In genomic region chr8:122375751-122376364, GRCm38 (mm10) we compare ENCODE assay signal across 8 mouse cellular contexts. TPM values are rescaled to one million over a fixed set of nuclear protein-coding genes. Genes with fewer than 3 reads are reported as not detected.
DNase-seq lines count a peak whose midpoint lies in the region; ATAC-seq and TF ChIP-seq lines count a peak whose summit lies in the region.

No protein-coding gene starts in this region.

- no peak for DNase-seq in testis, postnatal 14 days (ENCODE audit: low spot score)
- no peak for DNase-seq in embryo, embryonic 9.5 days (ENCODE audit: extremely low spot score)
- no peak for DNase-seq in gastrocnemius, postnatal 10 days

- H3K27me3 ChIP-seq in erythroblast, embryonic 14.5 days (ENCODE audit: control insufficient read depth) = no peaks in the 10 kb centered on the region
- no peaks in the 10 kb centered on the region for H3K27me3 ChIP-seq in testis, adult 2 months (ENCODE audit: control insufficient read depth, insufficient read depth, low read length)
- H3K27me3 ChIP-seq in limb, embryonic 15.5 days = no peaks in the 10 kb centered on the region
- no peaks in the 10 kb centered on the region for H3K27me3 ChIP-seq in stomach, embryonic 16.5 days (ENCODE audit: control insufficient read depth, insufficient read depth, low read length)

- H3K27ac ChIP-seq in testis, adult 2 months (ENCODE audit: control insufficient read depth, insufficient read depth, low read depth, low read length) = peak overlapping the region; percentile 58
- H3K27ac ChIP-seq in limb, embryonic 15.5 days = peak overlapping the region; percentile 63
- 0 out of 2 replicates have a peak overlapping the region, but pooled peaks have one; percentile 20 for H3K27ac ChIP-seq in stomach, embryonic 16.5 days (ENCODE audit: low read length)

- 0 out of 2 replicates have a peak overlapping the region, but pooled peaks have one; percentile 10 for H3K9ac ChIP-seq in limb, embryonic 15.5 days
- H3K9ac ChIP-seq in stomach, embryonic 16.5 days (ENCODE audit: low read length) = peak overlapping the region; percentile 61

- no peak for TF ChIP-seq POLR2A in testis, adult 2 months (IDR thresholded peaks at IDR 0.05; ENCODE audit: control insufficient read depth, low read depth, low read length)

- H3K4me1 ChIP-seq in erythroblast, embryonic 14.5 days (ENCODE audit: control insufficient read depth) = peaks cover 63% of the 10 kb centered on the region
- peaks cover 4% of the 10 kb centered on the region for H3K4me1 ChIP-seq in testis, adult 2 months (ENCODE audit: control insufficient read depth, insufficient read depth, low read length)
- peaks cover 19% of the 10 kb centered on the region for H3K4me1 ChIP-seq in limb, embryonic 15.5 days
- H3K4me1 ChIP-seq in stomach, embryonic 16.5 days (ENCODE audit: control insufficient read depth, insufficient read depth, low read length) = peaks cover 17% of the 10 kb centered on the region

- peak overlapping the region; percentile 97 for H3K4me3 ChIP-seq in erythroblast, embryonic 14.5 days (replicated peaks)
- peak overlapping the region; percentile 99 for H3K4me3 ChIP-seq in testis, adult 2 months (ENCODE audit: control insufficient read depth, low read depth, low read length)
- peak overlapping the region; percentile 85 for H3K4me3 ChIP-seq in limb, embryonic 15.5 days
- peak overlapping the region; percentile 86 for H3K4me3 ChIP-seq in stomach, embryonic 16.5 days (replicated peaks; ENCODE audit: low read length)

- TF ChIP-seq CTCF in testis, adult 2 months (IDR thresholded peaks at IDR 0.05; ENCODE audit: control insufficient read depth, insufficient read depth, insufficient replicate concordance, low read depth, low read length) = no peak

- peak overlapping the region; percentile 74 for H3K4me2 ChIP-seq in limb, embryonic 15.5 days
- H3K4me2 ChIP-seq in stomach, embryonic 16.5 days (ENCODE audit: low read depth, low read length) = peak overlapping the region; percentile 70

- peaks cover 38% of the 10 kb centered on the region for H3K36me3 ChIP-seq in erythroblast, embryonic 14.5 days (ENCODE audit: control insufficient read depth)
- no peaks in the 10 kb centered on the region for H3K36me3 ChIP-seq in testis, adult 2 months (ENCODE audit: control insufficient read depth, insufficient read depth, low read length)
- peaks cover 17% of the 10 kb centered on the region for H3K36me3 ChIP-seq in limb, embryonic 15.5 days
- no peaks in the 10 kb centered on the region; the same call in 1 of the 2 replicates for H3K36me3 ChIP-seq in stomach, embryonic 16.5 days (ENCODE audit: control insufficient read depth, insufficient read depth, low read length)

- ATAC-seq in erythroblast, adult 5-6 weeks (replicated peaks; ENCODE audit: low FRiP score, poor library complexity, severe bottlenecking) = no peak; the same call in 1 of the 2 replicates
- ATAC-seq in limb, embryonic 15.5 days (ENCODE audit: insufficient number of reproducible peaks, low FRiP score, low TSS enrichment, low read depth) = no peak
- ATAC-seq in stomach, embryonic 16.5 days (ENCODE audit: insufficient read depth, low FRiP score) = peak; percentile 0; the same call in 1 of the 2 replicates

- whole genome bisulfite sequencing in limb, embryonic 15.5 days = 16% methylated on average over 13 of the region's 13 CpGs
- 19% methylated on average over 13 of the region's 13 CpGs for WGBS in stomach, embryonic 16.5 days

- H3K9me3 ChIP-seq in erythroblast, embryonic 14.5 days (ENCODE audit: control insufficient read depth, low read length) = no peaks in the 10 kb centered on the region
- no peaks in the 10 kb centered on the region for H3K9me3 ChIP-seq in limb, embryonic 15.5 days
- H3K9me3 ChIP-seq in stomach, embryonic 16.5 days (replicated peaks; ENCODE audit: control insufficient read depth, low read length) = no peaks in the 10 kb centered on the region

RNA-seq across cellular contexts. Expression of gene Zc3h18, which starts 0.6 kb away (rescaled TPM):
- 10.0 and 10.5 TPM in 2 replicates for polyA plus RNA-seq in erythroblast, embryonic 14.5 days (2012)
- total RNA-seq in erythroblast, adult 5-6 weeks (2015; ENCODE audit: low replicate concordance) = 10.8 and 14.2 TPM in 2 replicates
- 22.2 and 31.5 TPM in 2 replicates for total RNA-seq in erythroblast, adult 5-6 weeks (2017; ENCODE audit: low replicate concordance)
- polyA plus RNA-seq in testis, adult 2 months (2012; rRNA removed) = 19.6 and 22.9 TPM in 2 replicates
- polyA plus RNA-seq in limb, embryonic 15.5 days (2015; fragmentation: Nextera tagmentation; extraction: Ambion mirVana) = 46.8 and 47.5 TPM in 2 replicates
- polyA plus RNA-seq in stomach, embryonic 16.5 days (2015; fragmentation: Nextera tagmentation; extraction: Ambion mirVana) = 28.1 and 32.4 TPM in 2 replicates
- total RNA-seq in gastrocnemius, postnatal 10 days (2021) = 10 to 100 TPM; 23.7 to 27.8 TPM

RNA-seq across cellular contexts. Expression of gene Trhr2, which starts 15.3 kb away (rescaled TPM):
- not detected in 2 replicates for polyA plus RNA-seq in erythroblast, embryonic 14.5 days (2012)
- not detected in 2 replicates for total RNA-seq in erythroblast, adult 5-6 weeks (2015; ENCODE audit: low replicate concordance)
- total RNA-seq in erythroblast, adult 5-6 weeks (2017; ENCODE audit: low replicate concordance) = not detected in 2 replicates
- polyA plus RNA-seq in testis, adult 2 months (2012; rRNA removed) = 0.10 TPM in 1 of 2 replicates, not detected in the other
- 0.12 and 0.14 TPM in 2 replicates for polyA plus RNA-seq in limb, embryonic 15.5 days (2015; fragmentation: Nextera tagmentation; extraction: Ambion mirVana)
- polyA plus RNA-seq in stomach, embryonic 16.5 days (2015; fragmentation: Nextera tagmentation; extraction: Ambion mirVana) = not detected in 2 replicates
- not detected for total RNA-seq in gastrocnemius, postnatal 10 days (2021)

RNA-seq across cellular contexts. Expression of gene Il17c, which starts 46.0 kb away (rescaled TPM):
- polyA plus RNA-seq in erythroblast, embryonic 14.5 days (2012) = not detected in 2 replicates
- total RNA-seq in erythroblast, adult 5-6 weeks (2015; ENCODE audit: low replicate concordance) = not detected in 2 replicates
- total RNA-seq in erythroblast, adult 5-6 weeks (2017; ENCODE audit: low replicate concordance) = not detected in 2 replicates
- 0.16 TPM in 2 replicates for polyA plus RNA-seq in testis, adult 2 months (2012; rRNA removed)
- polyA plus RNA-seq in limb, embryonic 15.5 days (2015; fragmentation: Nextera tagmentation; extraction: Ambion mirVana) = 0.22 TPM in 1 of 2 replicates, not detected in the other
- not detected in 2 replicates for polyA plus RNA-seq in stomach, embryonic 16.5 days (2015; fragmentation: Nextera tagmentation; extraction: Ambion mirVana)
- total RNA-seq in gastrocnemius, postnatal 10 days (2021) = not detected

RNA-seq across cellular contexts. Expression of gene Cyba, which starts 56.9 kb away (rescaled TPM):
- polyA plus RNA-seq in erythroblast, embryonic 14.5 days (2012) = 5.9 and 9.0 TPM in 2 replicates
- total RNA-seq in erythroblast, adult 5-6 weeks (2015; ENCODE audit: low replicate concordance) = 105 and 126 TPM in 2 replicates
- total RNA-seq in erythroblast, adult 5-6 weeks (2017; ENCODE audit: low replicate concordance) = 42.8 and 52.6 TPM in 2 replicates
- polyA plus RNA-seq in testis, adult 2 months (2012; rRNA removed) = 8.0 and 11.0 TPM in 2 replicates
- polyA plus RNA-seq in limb, embryonic 15.5 days (2015; fragmentation: Nextera tagmentation; extraction: Ambion mirVana) = 183 and 190 TPM in 2 replicates
- 241 and 270 TPM in 2 replicates for polyA plus RNA-seq in stomach, embryonic 16.5 days (2015; fragmentation: Nextera tagmentation; extraction: Ambion mirVana)
- total RNA-seq in gastrocnemius, postnatal 10 days (2021) = 10 to 100 TPM; 23.8 to 28.6 TPM
